Mouse (Mus musculus) kidney, adult 2 months (tissue): ENCODE data around the gene Foxc2. TPM values are rescaled to one million over a fixed set of nuclear protein-coding genes. Genes with fewer than 3 reads are reported as not detected.

Experiments used
- DNase-seq: peaks from one replicate; pipeline ENCODE4 v3.0.0; 2021
- H3K27ac ChIP-seq: fragments of 200-500 bp; 2 replicates; pipeline ENCODE4 v1.5.1; 2012; ENCODE audit warnings: low read depth, low read length, control low read depth, inconsistent platforms; ENCODE audit not compliant: insufficient read depth
- H3K27me3 ChIP-seq: fragments of 200-500 bp; replicated peaks from 2 replicates; pipeline ENCODE4 v1.6.1; 2012; ENCODE audit warnings: mild to moderate bottlenecking, moderate library complexity, low read length, inconsistent platforms; ENCODE audit not compliant: control insufficient read depth, insufficient read depth
- H3K36me3 ChIP-seq: fragments of 200-500 bp; 2 replicates; pipeline ENCODE4 v1.6.1; 2012; ENCODE audit warnings: mild to moderate bottlenecking, moderate library complexity, low read length, inconsistent platforms; ENCODE audit not compliant: control insufficient read depth, insufficient read depth
- H3K4me1 ChIP-seq: fragments of 200-500 bp; 2 replicates; pipeline ENCODE4 v1.6.1; 2011; ENCODE audit warnings: low read length; ENCODE audit not compliant: control insufficient read depth, insufficient read depth
- H3K4me3 ChIP-seq: fragments of 200-500 bp; 2 replicates; pipeline ENCODE4 v1.5.1; 2011; ENCODE audit warnings: mild to moderate bottlenecking, low read depth, low read length, control low read depth; ENCODE audit not compliant: insufficient read depth
- CTCF ChIP-seq: fragments of 200-500 bp; conservative IDR thresholded peaks from 2 replicates; pipeline ENCODE4 v1.5.1; 2011; ENCODE audit warnings: low read depth, mild to moderate bottlenecking, control low read depth, low read length, moderate library complexity, mixed read lengths; ENCODE audit not compliant: insufficient read depth, insufficient read length
- POLR2A ChIP-seq: fragments of 200-500 bp; IDR thresholded peaks from one replicate; pipeline ENCODE4 v1.6.1; 2011; ENCODE audit warnings: low read depth, low read length, control low read depth
- WGBS: fragments of 180-500 bp; shearing (Covaris S2); methylation state at CpG from one replicate; pipeline ENCODE4 v1.1.7; 2018; 5-methylcytosine and 5-hydroxymethylcytosine counted together
- polyA plus RNA-seq: library from polyadenylated mRNA; depleted of rRNA; stranded (reverse); fragments of >200 nt; gene quantifications from 2 replicates; pipeline ENCODE4 v1.2.3, GENCODE M21; 2012

The Foxc2 gene
- polyA plus RNA-seq, 1 experiment: 5.8 TPM

GRCm38 (mm10) chr8:121086004-121086900, 29.7 kb upstream of the Foxc2 start:
- DNase-seq: no peak
- H3K27me3 ChIP-seq: peaks cover 10% of the 10 kb centered on the region; the same call in 1 of the 2 replicates
- 68% methylated on average over 19 of the region's 19 CpGs for WGBS
- H3K4me1 ChIP-seq: no peaks in the 10 kb centered on the region
- no peaks in the 10 kb centered on the region for H3K36me3 ChIP-seq
- H3K4me3 ChIP-seq: no peak overlapping the region
- H3K27ac ChIP-seq: no peak overlapping the region
- TF ChIP-seq CTCF: no peak
- TF ChIP-seq POLR2A: no peak

GRCm38 (mm10) chr8:121088281-121088680, 27.7 kb upstream of the Foxc2 start:
- Histone ChIP-seq H3K27ac (no peak overlapping the region), H3K4me3 (no peak overlapping the region), H3K27me3 (peaks cover 5% of the 10 kb centered on the region; the same call in 1 of the 2 replicates), H3K4me1 (no peaks in the 10 kb centered on the region), H3K36me3 (no peaks in the 10 kb centered on the region)
- DNase-seq: no peak
- 19% methylated on average over 8 of the region's 8 CpGs for WGBS
- TF ChIP-seq POLR2A (no peak), CTCF (no peak)

GRCm38 (mm10) chr8:121088871-121089630, 26.9 kb upstream of the Foxc2 start:
- TF ChIP-seq POLR2A (no peak), CTCF (no peak)
- 8% methylated on average over 40 of the region's 40 CpGs for WGBS
- no peaks in the 10 kb centered on the region for H3K36me3 ChIP-seq
- DNase-seq: no peak
- peaks cover 5% of the 10 kb centered on the region; the same call in 1 of the 2 replicates for H3K27me3 ChIP-seq
- no peaks in the 10 kb centered on the region for H3K4me1 ChIP-seq
- H3K27ac ChIP-seq: no peak overlapping the region
- H3K4me3 ChIP-seq: no peak overlapping the region

GRCm38 (mm10) chr8:121089631-121090380, 26.2 kb upstream of the Foxc2 start:
- WGBS: 10% methylated on average over 32 of the region's 32 CpGs
- Histone ChIP-seq H3K4me3 (no peak overlapping the region), H3K4me1 (no peaks in the 10 kb centered on the region), H3K36me3 (no peaks in the 10 kb centered on the region), H3K27ac (no peak overlapping the region), H3K27me3 (peaks cover 4% of the 10 kb centered on the region; the same call in 1 of the 2 replicates)
- no peak for TF ChIP-seq CTCF
- no peak for TF ChIP-seq POLR2A
- DNase-seq: no peak

GRCm38 (mm10) chr8:121090716-121091115, 25.3 kb upstream of the Foxc2 start:
- H3K4me1 ChIP-seq: no peaks in the 10 kb centered on the region
- no peak overlapping the region for H3K27ac ChIP-seq
- H3K4me3 ChIP-seq: no peak overlapping the region
- no peak for DNase-seq
- TF ChIP-seq POLR2A: no peak
- peak; percentile 24; the same call in 1 of the 2 replicates for TF ChIP-seq CTCF
- H3K36me3 ChIP-seq: no peaks in the 10 kb centered on the region
- WGBS: 0% methylated on average over 1 of the region's 1 CpGs
- peaks cover 2% of the 10 kb centered on the region; the same call in 1 of the 2 replicates for H3K27me3 ChIP-seq

- DNase-seq: no peak
- Histone ChIP-seq H3K36me3 (no peaks in the 10 kb centered on the region), H3K4me3 (no peak overlapping the region), H3K27me3 (peaks cover 2% of the 10 kb centered on the region; the same call in 1 of the 2 replicates), H3K27ac (no peak overlapping the region), H3K4me1 (no peaks in the 10 kb centered on the region)
- 21% methylated on average over 6 of the region's 6 CpGs for WGBS
- TF ChIP-seq CTCF (no peak), POLR2A (no peak)
Measured at GRCm38 (mm10) chr8:121092141-121092540, 23.8 kb upstream of the Foxc2 start.

- Histone ChIP-seq H3K4me1 (no peaks in the 10 kb centered on the region), H3K27ac (no peak overlapping the region), H3K36me3 (no peaks in the 10 kb centered on the region), H3K27me3 (peaks cover 2% of the 10 kb centered on the region; the same call in 1 of the 2 replicates), H3K4me3 (no peak overlapping the region)
- WGBS: 2% methylated on average over 16 of the region's 16 CpGs
- peak; percentile 78 for DNase-seq
- TF ChIP-seq POLR2A: no peak
- peak; percentile 88 for TF ChIP-seq CTCF
Measured at GRCm38 (mm10) chr8:121092627-121093026, 23.3 kb upstream of the Foxc2 start.
